Mouse (Mus musculus): ENCODE data around the gene Gm7697.
"Not testable (repeated sequence)": the region's sequence is repeated elsewhere in the genome, so short reads cannot be mapped to it uniquely, and the experiment has no call there.

Gene Gm7697

DNA sequence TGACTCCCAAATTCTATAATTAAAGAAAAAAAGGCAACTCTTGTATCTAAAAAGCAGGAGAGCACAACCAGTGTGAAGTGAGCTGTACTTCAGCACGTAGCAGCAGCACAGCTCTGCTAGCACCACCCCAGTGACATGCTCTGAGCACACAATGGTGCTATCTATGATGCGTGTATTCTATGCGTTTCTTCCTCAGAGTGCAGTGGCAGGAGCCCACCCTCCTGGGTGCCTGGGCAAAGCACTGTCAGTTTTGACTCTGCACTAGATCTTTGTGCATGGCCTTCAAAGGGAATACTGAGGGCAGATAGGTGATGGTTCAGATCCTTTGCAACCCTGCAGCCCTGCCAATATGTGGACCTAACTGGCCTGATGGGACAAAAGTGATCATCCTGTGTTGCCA is at the start of gene Gm7697:
Gene Gm7697, minus strand, starts transcription at position 101 of the 400 bp plus-strand sequence.
- DNase-seq = not testable (repeated sequence)

- not testable (repeated sequence) for DNase-seq
Measured at GRCm38 (mm10) chr8:69551249-69551648, 28.5 kb upstream of the Gm7697 start.

GRCm38 (mm10) chr8:69549556-69549955 is 26.8 kb upstream of the Gm7697 start:
- peak; percentile 33 to 45 for DNase-seq

DNA sequence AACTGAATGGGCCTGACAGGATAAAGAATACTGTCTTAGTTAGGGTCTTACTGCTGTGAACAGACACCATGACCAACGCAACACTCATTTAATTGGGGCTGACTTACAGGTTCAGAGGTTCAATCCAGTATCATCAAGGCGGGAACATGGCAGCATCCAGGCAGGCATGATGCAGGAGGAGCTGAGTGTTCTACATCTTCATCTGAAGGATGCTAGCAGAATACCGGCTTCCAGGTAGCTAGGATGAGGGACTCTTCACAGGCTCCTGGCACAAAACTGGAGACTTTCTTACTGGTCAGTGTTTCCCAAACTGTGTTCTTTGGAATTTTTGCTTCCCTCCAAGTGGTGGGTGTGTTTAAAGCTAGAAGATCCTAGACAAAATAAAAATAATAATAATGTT is 25.3 kb upstream of the Gm7697 start:
- DNase-seq = not testable (repeated sequence)

- DNase-seq = not testable (repeated sequence)
Measured at GRCm38 (mm10) chr8:69547208-69547607, 24.4 kb upstream of the Gm7697 start.

GRCm38 (mm10) chr8:69545020-69545419 is 22.2 kb upstream of the Gm7697 start:
- not testable (repeated sequence) for DNase-seq

GRCm38 (mm10) chr8:69544511-69544910 is 21.7 kb upstream of the Gm7697 start:
- DNase-seq = not testable (repeated sequence)

DNA sequence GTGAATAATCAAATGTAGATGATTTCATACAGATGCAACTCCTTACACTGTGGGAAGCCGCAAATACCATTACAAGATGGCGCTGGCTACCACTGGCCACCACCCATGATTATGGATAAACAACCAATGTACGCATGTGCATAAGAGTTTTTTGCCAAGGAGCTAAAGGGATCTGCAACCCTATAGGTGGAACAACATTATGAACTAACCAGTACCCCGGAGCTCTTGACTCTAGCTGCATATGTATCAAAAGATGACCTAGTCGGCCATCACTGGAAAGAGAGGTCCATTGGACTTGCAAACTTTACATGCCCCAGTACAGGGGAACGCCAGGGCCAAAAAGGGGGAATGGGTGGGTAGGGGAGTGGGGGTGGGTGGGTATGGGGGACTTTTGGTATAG is 21.2 kb upstream of the Gm7697 start:
- DNase-seq = not testable (repeated sequence)

- DNase-seq = not testable (repeated sequence)
Measured at GRCm38 (mm10) chr8:69540764-69541163, 18.0 kb upstream of the Gm7697 start.

GRCm38 (mm10) chr8:69540331-69540730 is 17.6 kb upstream of the Gm7697 start:
- not testable (repeated sequence) for DNase-seq

- DNase-seq = not testable (repeated sequence)
Measured at GRCm38 (mm10) chr8:69474946-69475345, 47.8 kb downstream of the Gm7697 start.

DNA sequence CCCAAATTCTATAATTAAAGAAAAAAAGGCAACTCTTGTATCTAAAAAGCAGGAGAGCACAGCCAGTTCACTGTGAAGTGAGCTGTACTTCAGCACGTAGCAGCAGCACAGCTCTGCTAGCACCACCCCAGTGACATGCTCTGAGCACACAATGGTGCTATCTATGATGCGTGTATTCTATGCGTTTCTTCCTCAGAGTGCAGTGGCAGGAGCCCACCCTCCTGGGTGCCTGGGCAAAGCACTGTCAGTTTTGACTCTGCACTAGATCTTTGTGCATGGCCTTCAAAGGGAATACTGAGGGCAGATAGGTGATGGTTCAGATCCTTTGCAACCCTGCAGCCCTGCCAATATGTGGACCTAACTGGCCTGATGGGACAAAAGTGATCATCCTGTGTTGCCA is 69.3 kb downstream of the Gm7697 start, which contains the start of gene Gm9495:
Gene Gm9495, minus strand, starts transcription at position 101 of the 400 bp plus-strand sequence.
- DNase-seq = not testable (repeated sequence)

Measured in B cell, adult 2 months (primary cell).